Mouse (Mus musculus) mesoderm, embryonic 11.5 days (tissue): Measurements from ENCODE around the gene Tcf3.

Source experiments
- DNase-seq: peaks from one replicate; pipeline ENCODE4 v3.0.0-alpha.2; 2012; ENCODE audit warnings: low read depth, low spot score

Gene Tcf3

DNA sequence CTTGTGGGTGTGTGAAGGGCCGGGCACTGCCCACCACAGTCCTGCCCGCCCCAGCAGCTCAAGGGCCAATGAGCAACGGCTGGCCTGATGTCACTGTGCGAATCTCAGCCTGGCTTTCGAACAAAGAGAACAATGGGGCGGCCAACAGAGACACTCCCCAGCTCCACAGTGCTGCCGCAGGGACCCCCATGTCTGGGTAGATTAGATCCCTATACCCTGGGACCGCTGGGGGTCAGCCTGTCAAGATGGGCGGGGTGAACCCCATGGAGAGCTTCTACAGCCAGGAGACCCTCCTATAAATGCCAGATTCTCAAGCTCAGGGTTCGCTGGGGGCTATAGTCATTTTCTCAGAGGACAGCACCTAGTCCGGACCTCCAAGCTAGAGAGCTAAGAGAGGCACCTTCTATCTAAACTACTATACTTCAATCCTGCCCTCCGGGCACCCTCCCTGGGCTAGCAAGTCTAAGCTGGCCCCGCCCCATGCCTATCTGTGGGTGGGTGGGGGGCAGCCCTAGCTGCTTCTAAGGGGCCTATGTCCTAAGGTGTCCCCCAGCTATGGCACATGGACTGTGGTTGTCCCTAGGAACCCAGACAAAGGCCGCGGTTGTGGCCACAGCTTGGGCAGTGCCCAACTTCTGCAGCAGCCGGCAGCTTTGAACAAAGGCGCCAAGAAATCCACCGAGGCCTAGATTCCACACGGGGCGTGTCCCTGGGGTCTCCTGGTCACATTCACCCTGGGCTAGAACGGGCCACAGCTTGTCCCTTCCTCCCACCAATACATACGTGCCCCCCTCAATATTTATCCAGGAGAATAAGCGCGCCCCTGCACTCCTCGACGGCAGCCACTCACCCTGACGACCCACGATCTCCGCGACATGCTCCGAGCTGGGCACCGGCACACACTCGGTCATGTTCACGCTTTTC lies 47.4 kb downstream of the Tcf3 start:
- DNase-seq, result peak; percentile 83

DNA sequence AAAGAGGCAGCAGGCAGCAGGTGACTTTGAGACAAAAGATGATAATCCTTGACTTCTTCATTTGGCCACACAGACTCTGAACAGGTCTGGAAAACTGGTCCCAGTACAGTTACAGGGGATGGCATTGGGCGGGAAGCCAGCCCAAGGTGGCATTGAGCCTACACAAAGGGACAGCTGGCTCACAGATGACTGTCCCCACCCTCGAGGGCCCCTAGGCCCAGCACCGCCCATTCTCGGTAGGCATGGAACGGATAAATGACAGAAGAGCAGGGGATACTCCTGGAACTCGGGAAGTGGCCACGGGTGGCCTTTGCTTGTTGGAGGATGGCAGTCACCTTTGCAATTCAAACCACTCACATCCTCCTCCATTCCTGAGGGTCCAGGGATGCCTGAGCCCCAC lies 48.1 kb downstream of the Tcf3 start:
- no peak for DNase-seq

DNA sequence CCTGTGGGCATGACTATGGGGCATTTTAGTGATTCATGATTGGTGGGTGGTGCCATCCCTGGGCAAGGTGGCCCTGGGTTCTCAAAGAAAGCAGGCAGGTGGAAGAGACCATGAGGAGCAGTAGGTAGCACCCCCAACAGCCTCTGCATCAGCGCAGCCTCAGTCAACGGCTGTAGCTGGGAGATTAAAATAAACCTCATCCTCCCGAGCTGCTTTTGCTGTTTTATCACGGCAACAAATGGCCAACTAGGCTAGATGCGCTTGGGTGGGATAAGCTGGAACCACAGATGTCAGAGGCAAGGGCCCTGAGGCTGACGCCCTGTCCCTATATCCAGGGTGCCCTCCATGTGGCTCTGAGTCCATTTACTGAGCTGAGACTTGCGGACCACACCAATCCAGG lies 48.7 kb downstream of the Tcf3 start:
- no peak for DNase-seq

DNA sequence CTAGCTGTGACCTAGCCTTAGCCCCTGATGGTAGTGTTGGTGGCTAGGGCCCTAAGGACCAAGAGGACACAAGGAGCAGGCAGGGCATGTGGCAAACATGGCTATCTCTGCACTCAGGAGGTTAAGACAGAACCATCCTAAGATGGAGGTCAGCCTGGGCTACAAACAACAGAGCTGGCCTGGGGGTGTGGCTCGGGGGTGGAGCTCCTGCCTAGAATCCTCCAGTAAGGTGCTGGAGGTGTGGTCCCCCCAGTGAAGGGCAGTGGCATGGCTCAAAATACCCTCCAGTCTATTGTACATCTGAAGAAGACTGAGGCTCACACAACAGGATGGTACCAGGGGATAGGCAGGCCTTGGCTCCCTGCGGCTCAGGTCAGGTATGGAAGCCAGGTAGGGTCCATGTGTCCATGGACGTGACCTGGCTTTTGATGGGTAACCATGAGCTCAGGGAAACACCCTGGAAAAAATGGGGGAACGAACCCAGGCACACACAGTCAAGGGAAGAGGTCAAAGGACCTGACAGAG lies 49.3 kb downstream of the Tcf3 start:
- DNase-seq, result no peak

DNA sequence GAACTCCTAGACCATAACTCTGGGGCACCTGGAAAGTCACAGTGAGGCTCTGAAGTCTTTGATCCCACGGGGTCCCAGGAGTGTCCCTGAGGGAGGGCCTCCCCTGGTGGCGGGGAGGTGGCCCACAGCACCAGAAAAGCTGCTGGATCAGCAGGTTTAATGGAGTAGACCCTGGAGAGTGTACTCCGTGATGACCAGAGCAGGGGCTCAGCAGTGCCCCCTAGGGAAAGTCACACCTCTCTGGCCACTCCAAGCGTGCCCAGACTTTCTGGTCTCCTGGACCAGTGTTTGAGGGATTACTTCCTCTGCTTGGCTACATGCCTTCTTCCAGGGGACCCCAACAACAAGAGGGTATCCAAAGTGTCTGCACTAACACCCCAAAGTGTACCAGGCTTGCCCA lies 50.0 kb downstream of the Tcf3 start:
- no peak for DNase-seq

DNA sequence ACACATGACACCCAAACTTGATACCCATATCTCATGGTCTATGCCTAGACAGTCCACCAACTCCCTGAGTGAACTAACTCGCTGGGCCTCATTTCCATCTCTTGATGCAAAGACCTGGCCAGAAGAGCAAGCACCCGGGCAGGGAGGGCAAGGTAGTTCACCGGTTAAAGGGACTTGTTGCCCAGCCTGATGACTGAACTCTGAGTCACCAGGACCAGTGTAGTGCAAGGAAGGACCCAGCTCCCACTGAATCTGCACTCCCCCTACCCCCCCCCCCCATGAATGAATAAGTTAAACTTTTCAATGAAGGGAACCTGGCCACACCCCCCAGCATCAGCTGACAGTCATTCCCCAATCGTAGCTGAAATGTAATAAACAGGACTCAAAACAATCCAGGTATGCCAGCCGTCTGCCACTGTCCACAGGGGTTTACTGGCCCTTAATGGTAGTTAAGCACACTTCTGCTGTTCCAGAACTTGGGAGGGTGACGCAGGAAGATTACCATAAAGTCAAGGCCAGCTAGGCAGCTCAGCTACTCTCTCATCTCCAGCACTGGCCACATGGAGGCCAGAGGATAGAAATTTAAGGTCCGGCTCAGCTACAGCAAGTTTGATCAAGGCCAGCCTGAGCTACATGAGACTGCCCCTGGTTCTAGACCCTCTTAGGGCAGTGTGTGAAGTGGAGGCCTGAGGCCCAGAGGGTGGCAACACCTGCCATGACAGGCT lies 50.6 kb downstream of the Tcf3 start:
- DNase-seq, result no peak

DNA sequence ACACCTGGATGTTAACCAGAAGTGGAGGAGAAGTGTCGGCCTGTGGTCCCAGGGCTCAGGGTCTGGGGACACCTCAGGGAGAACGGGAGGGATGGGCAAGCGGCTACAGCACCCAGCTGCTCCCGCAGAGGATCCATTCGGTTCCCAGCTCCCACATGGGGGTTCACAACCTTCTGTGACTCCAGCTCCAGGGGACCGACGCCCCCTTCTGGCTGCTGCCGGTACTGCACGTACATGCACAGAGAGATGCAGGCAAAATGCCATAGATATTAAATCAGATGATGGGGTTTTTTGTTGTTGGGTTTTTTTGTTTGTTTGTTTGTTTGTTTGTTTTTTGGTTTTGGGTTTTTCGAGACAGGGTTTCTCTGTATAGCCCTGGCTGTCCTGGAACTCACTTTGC lies 55.7 kb downstream of the Tcf3 start:
- no peak for DNase-seq

DNA sequence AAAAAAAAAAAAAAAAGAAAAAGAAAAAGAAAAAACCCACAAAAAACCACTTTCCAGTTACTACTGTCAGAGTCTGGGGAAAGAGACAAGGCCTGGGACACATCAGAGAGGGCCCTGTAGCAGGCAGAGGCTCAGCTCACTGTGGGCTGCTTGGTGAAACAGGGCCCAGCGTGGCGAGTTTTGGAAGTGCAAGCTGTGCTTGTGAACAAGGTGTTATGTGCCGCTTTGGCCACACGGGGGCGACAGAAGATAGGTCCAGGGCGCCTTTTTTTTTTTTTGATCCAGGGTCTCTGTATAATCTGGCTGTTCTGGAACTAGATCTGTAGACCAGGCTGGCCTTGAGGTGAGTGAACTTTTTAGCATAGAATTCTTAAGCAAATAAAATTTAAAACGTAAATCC lies 57.3 kb downstream of the Tcf3 start:
- DNase-seq, result peak; percentile 95

DNA sequence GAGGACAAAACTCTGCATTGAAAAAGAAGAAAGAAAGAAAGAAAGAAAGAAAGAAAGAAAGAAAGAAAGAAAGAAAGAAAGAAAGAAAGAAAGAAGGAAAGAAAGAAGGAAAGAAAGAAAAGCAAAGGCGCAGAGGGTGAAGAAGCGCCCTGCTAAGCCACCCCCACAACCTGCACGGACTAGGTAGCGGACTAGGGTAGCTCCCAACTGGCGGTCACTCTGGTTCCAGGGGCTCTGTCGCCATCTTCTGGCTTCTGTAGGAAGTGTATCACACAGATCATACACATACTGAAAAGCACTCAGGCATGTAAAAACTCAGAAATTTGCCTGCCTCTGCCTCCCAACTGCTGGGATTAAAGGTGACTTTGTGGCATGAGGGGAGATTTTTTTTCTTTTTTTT lies 59.4 kb downstream of the Tcf3 start:
- peak; percentile 75 for DNase-seq

DNA sequence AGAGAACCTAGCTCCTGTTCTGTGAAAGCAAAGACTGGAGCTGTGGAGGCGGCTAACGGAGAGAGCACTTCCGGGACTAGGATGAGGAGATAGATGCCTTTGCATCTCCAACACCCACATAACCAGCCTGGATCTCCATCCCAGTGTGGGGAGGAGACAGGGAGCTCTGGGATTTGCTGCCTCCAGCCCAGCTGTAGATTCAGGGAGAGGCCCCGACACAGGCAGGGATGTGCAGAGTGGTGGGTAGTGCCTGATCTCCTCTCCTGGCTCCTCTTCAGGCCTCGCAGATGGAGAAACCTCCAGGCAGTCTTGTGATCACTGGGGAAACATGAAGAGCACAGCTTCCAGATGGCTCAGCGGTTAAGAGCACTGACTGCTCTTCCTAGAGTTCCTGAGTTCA lies 60.7 kb downstream of the Tcf3 start:
- DNase-seq, result no peak

DNA sequence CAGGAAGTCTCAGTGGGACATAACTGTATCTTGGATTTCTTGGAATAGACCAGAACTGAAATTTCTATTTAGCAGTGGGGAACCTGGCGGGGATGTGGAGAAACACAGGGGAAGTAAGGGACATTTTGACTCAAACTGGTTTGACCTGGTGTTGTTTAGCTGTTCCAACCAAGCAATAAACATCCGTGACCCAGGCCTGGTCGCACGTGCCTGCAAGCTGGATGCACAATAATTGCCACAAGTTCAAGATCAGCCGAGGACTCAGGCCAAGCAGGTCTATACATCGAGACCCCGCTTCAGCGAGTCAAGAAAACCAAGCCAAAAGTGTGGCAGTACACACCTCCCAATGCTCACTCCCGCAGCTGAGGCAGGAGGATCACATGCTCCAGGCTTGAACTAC lies 61.5 kb downstream of the Tcf3 start:
- no peak for DNase-seq

DNA sequence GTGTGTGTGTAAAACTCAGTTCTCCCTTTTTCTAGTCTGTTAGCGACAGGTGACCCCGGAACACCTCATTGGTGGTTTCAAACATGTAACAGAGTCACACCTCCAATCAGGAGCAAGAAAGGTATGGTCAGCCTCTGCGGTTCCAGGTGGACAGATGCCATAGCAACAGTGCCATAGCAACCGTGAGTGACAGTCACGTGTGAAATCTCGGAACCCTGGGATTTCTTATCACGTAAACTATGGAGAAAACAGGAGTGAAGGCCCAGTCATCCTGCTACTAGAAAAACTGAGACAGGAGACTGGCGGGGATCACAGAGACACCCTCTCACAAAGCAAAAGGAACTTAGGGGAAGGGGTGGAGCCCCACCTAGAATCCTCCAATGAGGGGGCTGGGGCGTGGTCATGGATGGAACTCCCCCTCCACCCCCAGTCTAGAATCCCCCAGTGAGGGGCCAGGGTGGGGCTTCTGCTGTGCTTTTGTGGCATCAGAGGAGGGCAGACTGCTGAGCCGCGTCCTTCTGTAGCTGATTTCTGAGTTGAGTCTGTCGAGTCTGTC lies 62.0 kb downstream of the Tcf3 start:
- DNase-seq, result peak; percentile 72

DNA sequence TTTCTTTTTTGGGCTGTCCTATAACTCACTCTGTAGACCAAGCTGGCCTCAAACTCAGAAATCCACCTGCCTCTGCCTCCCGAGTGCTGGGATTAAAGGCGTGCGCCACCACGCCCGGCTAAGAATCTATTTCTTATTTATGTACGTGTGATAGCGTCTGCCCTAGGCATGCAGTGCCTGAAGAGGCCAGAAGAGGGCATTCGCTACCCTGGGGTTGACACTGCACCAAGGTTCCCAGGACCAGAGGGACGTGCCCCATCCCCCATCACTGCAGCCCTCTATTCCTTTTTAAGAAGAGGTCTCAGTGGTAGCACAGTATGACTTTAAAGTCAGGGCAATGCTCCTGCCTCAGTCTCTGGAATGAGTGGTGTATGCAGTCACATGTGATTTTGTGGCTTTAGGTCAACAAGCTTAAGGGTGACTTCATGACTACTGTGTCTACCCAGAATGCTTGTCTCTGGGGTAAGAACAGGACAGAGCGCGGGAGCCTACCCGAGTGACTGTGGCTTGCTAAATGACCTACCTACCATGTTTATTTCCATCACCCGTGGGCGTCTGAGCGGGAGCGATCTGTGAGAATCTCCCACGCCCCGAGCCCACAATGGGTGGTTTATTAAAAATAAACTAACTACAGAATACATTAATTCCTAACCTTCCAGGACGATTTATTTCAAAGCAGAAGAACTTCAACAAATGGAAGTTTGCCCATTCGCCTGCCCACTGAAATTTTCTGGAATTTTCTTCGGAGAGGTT lies 63.3 kb downstream of the Tcf3 start:
- DNase-seq, result no peak

DNA sequence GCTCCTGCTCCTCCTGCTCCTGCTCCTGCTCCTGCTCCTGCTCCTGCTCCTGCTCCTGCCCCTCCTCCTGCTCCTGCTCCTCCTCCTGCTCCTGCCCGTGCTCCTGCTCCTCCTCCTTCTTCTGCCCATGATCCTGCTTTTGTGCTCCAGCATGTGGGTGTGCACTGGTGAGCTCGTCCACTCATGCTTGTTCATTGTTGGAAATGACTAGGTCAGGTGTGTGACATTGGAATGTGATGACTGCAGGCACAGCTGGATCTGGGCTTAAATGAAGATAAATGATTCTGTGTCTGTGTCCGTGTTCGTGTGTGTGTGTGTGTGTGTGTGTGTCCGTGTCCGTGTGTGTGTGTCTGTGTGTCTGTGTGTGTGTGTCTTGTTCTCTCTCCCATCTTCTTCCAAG lies 65.1 kb downstream of the Tcf3 start:
- DNase-seq, result peak; percentile 72

DNA sequence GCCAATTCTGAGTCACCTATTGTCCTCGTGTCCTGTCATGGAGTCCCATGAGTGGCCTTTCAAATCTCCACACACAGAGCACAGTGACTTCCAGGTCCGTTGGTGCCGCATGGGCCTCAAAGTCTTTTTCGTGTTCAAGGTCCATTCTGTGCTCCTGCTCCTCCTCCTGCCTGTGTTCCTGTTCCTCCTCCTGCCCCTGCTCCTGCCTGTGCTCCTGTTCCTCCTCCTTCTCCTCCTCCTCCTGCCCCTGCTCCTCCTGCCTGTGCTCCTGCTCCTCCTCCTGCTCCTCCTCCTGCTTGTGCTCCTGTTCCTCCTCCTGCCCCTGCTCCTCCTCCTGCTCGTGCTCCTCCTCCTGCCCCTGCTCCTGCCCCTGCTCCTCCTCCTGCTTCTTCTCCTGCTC lies 65.5 kb downstream of the Tcf3 start:
- DNase-seq, result no peak

DNA sequence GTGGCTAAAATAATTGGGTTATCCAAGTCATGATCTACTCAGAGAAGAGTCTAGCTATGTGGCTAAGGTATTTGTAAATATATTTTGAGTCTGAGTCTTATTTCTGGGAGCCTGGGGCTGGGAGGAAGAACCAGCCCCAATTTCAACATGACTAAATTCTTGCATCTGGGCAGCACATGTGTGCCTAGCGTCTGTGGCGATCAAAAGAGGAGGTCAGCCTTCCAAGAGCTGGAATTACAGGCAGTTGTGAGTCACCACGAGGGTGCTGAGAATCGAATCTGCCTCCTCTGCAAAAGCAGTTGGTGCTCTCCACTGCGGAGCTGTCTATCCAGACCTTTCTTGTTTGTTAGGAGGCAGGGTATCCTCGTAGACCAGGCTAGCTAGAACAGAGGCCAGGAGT lies 67.7 kb downstream of the Tcf3 start:
- no peak for DNase-seq

DNA sequence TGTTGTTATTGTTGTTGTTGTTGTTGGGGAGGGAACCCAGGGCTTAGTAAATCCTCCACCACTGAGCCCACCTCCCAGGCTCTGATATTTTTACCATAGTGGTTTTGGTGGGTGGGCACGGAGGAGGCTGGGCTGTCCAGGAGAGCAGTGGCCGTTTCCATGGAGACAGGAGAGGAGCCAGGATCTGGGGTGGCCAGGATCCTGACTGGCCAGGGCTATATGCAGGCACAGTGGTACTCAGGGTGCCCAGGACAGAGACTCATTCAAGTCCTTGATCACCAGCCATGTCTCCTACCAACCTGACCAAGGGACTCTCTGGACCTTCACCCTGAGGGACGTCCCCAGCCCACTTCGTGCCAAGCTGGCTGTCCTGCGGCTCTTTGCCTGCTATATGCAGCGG lies 69.7 kb downstream of the Tcf3 start:
- no peak for DNase-seq
